18 mouse cellular contexts compared by ENCODE assay signal in the genomic region with DNA sequence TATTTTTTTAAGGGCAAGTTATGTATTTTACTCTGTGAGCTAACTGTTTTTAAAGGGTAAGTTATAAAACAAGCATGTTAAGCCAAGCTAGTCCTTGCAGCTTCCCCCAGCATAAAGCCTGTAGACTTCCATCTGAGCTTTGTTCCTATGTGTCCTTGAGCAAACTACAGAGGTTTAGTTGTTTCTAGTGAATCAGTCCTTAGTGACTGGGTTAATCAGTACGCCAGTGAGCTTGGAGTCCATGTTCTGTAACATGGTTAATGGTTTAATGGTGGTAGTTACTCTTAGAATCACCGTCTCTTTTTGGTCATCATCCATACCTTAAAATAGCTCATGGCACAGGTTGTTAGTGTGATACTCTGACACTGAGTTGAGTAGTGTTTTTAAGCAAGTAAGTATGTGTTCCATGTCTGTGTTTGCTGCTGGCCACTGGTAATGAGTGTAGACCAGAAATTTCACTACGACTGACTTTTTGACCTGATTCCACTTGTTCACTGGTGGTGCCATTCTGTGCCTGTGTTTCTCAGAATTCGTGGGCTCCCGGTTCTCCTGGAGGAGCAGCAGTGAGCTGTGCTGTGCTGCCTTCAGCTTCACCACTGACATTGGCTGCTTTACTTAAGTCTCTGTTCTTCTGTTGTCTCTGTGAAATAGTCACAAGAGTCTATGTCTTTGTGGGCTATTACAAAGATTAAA. TPM values are rescaled to one million over a fixed set of nuclear protein-coding genes. Genes with fewer than 3 reads are reported as not detected.
DNase-seq lines count a peak whose midpoint lies in the region; ATAC-seq and TF ChIP-seq lines count a peak whose summit lies in the region.
"Had no signal": no experiment of that assay in that cellular context is flagged by ENCODE, and none has a peak within 500 bp of the region (broad histone marks: within the 10 kb centered on the region; RNA-seq: fewer than 3 reads in every experiment).

No protein-coding gene starts in this region.

- H3K9ac ChIP-seq in heart, embryonic 15.5 days: no peak overlapping the region
- H3K9ac ChIP-seq in heart, embryonic 12.5 days: no peak overlapping the region
- no peak overlapping the region for H3K9ac ChIP-seq in liver, embryonic 15.5 days
- no peak overlapping the region for H3K9ac ChIP-seq in liver, postnatal 0 days (replicated peaks)
- H3K9ac ChIP-seq: embryonic facial prominence, embryonic 12.5 days; forebrain, embryonic 15.5 days; heart, embryonic 13.5 days; hindbrain, embryonic 14.5 days had no signal

- TF ChIP-seq CTCF in liver, postnatal 0 days (IDR thresholded peaks at IDR 0.05; ENCODE audit: low read depth): no peak

- no peak for TF ChIP-seq EP300 in liver, postnatal 0 days (IDR thresholded peaks at IDR 0.05; ENCODE audit: low read depth)

- H3K27me3 ChIP-seq in heart, embryonic 15.5 days: no peaks in the 10 kb centered on the region
- H3K27me3 ChIP-seq in heart, embryonic 12.5 days (replicated peaks): no peaks in the 10 kb centered on the region
- no peaks in the 10 kb centered on the region for H3K27me3 ChIP-seq in liver, embryonic 15.5 days
- H3K27me3 ChIP-seq in liver, postnatal 0 days (ENCODE audit: insufficient read depth, low read length): no peaks in the 10 kb centered on the region
- H3K27me3 ChIP-seq: embryonic facial prominence, embryonic 12.5 days; forebrain, embryonic 15.5 days; heart, embryonic 13.5 days had no signal

- DNase-seq in kidney, adult 8-10 months: peak; percentile 28 to 61
- DNase-seq in kidney, postnatal 25 days: no peak
- DNase-seq in liver: no peak
- DNase-seq in liver, postnatal 0 days: no peak
- no peak for DNase-seq in cerebellum, postnatal 10 days
- DNase-seq: adrenal gland, postnatal 10 days; cerebellum, adult 11 months; cerebellum, adult 8-10 months; cerebellum, postnatal 25 days; gastrocnemius, postnatal 10 days; heart, postnatal 10 days had no signal

- H3K4me1 ChIP-seq in heart, embryonic 15.5 days (replicated peaks): peaks cover 37% of the 10 kb centered on the region
- H3K4me1 ChIP-seq in heart, embryonic 12.5 days (replicated peaks): peaks cover 58% of the 10 kb centered on the region
- H3K4me1 ChIP-seq in liver, embryonic 15.5 days (replicated peaks): peaks cover 7% of the 10 kb centered on the region; the same call in 1 of the 2 replicates
- H3K4me1 ChIP-seq in liver, postnatal 0 days (ENCODE audit: insufficient read depth): peaks cover 27% of the 10 kb centered on the region
- H3K4me1 ChIP-seq: embryonic facial prominence, embryonic 12.5 days had no signal

- H3K36me3 ChIP-seq in heart, embryonic 15.5 days: no peaks in the 10 kb centered on the region
- 0 out of 2 replicates have a peak, but pooled peaks cover 4% of the 10 kb centered on the region for H3K36me3 ChIP-seq in heart, embryonic 12.5 days
- H3K36me3 ChIP-seq in liver, embryonic 15.5 days (replicated peaks): no peaks in the 10 kb centered on the region
- no peaks in the 10 kb centered on the region for H3K36me3 ChIP-seq in liver, postnatal 0 days (replicated peaks; ENCODE audit: insufficient read depth, low read length)
- H3K36me3 ChIP-seq: embryonic facial prominence, embryonic 12.5 days; forebrain, embryonic 15.5 days had no signal

- ATAC-seq in heart, embryonic 15.5 days (replicated peaks; ENCODE audit: insufficient number of reproducible peaks, insufficient read depth, low FRiP score, low read depth): no peak
- ATAC-seq in heart, embryonic 12.5 days (ENCODE audit: insufficient number of reproducible peaks, low FRiP score): no peak
- ATAC-seq in liver, embryonic 15.5 days (ENCODE audit: insufficient read depth): 0 out of 2 replicates have a peak, but pooled peaks have one; percentile 37
- ATAC-seq in liver, postnatal 0 days: peak; percentile 87
- ATAC-seq: forebrain, embryonic 15.5 days had no signal

- H3K9me3 ChIP-seq in heart, embryonic 15.5 days (replicated peaks): no peaks in the 10 kb centered on the region
- H3K9me3 ChIP-seq in heart, embryonic 12.5 days (replicated peaks): no peaks in the 10 kb centered on the region
- H3K9me3 ChIP-seq in liver, embryonic 15.5 days (replicated peaks): no peaks in the 10 kb centered on the region
- H3K9me3 ChIP-seq in liver, postnatal 0 days (ENCODE audit: low read length): no peaks in the 10 kb centered on the region
- H3K9me3 ChIP-seq: embryonic facial prominence, embryonic 12.5 days; forebrain, embryonic 15.5 days; heart, embryonic 13.5 days had no signal

- H3K4me2 ChIP-seq in heart, embryonic 15.5 days: no peak overlapping the region
- H3K4me2 ChIP-seq in heart, embryonic 12.5 days: no peak overlapping the region
- no peak overlapping the region for H3K4me2 ChIP-seq in liver, embryonic 15.5 days
- H3K4me2 ChIP-seq in liver, postnatal 0 days (ENCODE audit: low read depth, low read length): no peak overlapping the region
- H3K4me2 ChIP-seq: embryonic facial prominence, embryonic 12.5 days; forebrain, embryonic 15.5 days; heart, embryonic 13.5 days; hindbrain, embryonic 14.5 days had no signal

- no peak overlapping the region for H3K4me3 ChIP-seq in heart, embryonic 15.5 days
- no peak overlapping the region for H3K4me3 ChIP-seq in heart, embryonic 12.5 days
- no peak overlapping the region for H3K4me3 ChIP-seq in liver, embryonic 15.5 days (replicated peaks)
- no peak overlapping the region for H3K4me3 ChIP-seq in liver, postnatal 0 days (ENCODE audit: low read depth, low read length)
- H3K4me3 ChIP-seq: embryonic facial prominence, embryonic 12.5 days; forebrain, embryonic 15.5 days; heart, embryonic 13.5 days had no signal

- 73% methylated on average over 5 of the region's 5 CpGs for WGBS in heart, embryonic 15.5 days
- 78% methylated on average over 5 of the region's 5 CpGs for WGBS in heart, embryonic 12.5 days
- 61% methylated on average over 5 of the region's 5 CpGs for WGBS in liver, embryonic 15.5 days (ENCODE audit: insufficient replicate concordance)
- 52% methylated on average over 5 of the region's 5 CpGs for WGBS in liver, postnatal 0 days (ENCODE audit: insufficient replicate concordance)

- 0 out of 2 replicates have a peak overlapping the region, but pooled peaks have one; percentile 7 for H3K27ac ChIP-seq in heart, embryonic 15.5 days
- H3K27ac ChIP-seq in heart, embryonic 12.5 days (ENCODE audit: poor library complexity, severe bottlenecking): no peak overlapping the region
- 0 out of 2 replicates have a peak overlapping the region, but pooled peaks have one; percentile 24 for H3K27ac ChIP-seq in liver, embryonic 15.5 days (replicated peaks)
- peak overlapping the region; percentile 82 for H3K27ac ChIP-seq in liver, postnatal 0 days (ENCODE audit: low read depth)
- H3K27ac ChIP-seq: embryonic facial prominence, embryonic 12.5 days; forebrain, embryonic 15.5 days; heart, embryonic 13.5 days; hindbrain, embryonic 14.5 days had no signal

RNA-seq across cellular contexts. Expression of a gene that starts 18.9 kb away (rescaled TPM):
- polyA plus RNA-seq in heart, embryonic 15.5 days (2015; fragmentation: Nextera tagmentation; extraction: Ambion mirVana): 15.9 and 21.5 TPM in 2 replicates
- polyA plus RNA-seq in heart, embryonic 12.5 days (2016; fragmentation: Nextera tagmentation; extraction: Ambion mirVana): 20.0 and 20.9 TPM in 2 replicates
- 4.7 and 5.0 TPM in 2 replicates for polyA plus RNA-seq in liver, embryonic 15.5 days (2015; fragmentation: Nextera tagmentation; extraction: Ambion mirVana)
- 5.6 and 6.7 TPM in 2 replicates for polyA plus RNA-seq in liver, postnatal 0 days (2015; fragmentation: Nextera tagmentation; extraction: Ambion mirVana)

RNA-seq across cellular contexts. Expression of a gene that starts 51.4 kb away (rescaled TPM):
- 132 and 199 TPM in 2 replicates for polyA plus RNA-seq in heart, embryonic 15.5 days (2015; fragmentation: Nextera tagmentation; extraction: Ambion mirVana)
- 205 and 207 TPM in 2 replicates for polyA plus RNA-seq in heart, embryonic 12.5 days (2016; fragmentation: Nextera tagmentation; extraction: Ambion mirVana)
- polyA plus RNA-seq in liver, embryonic 15.5 days (2015; fragmentation: Nextera tagmentation; extraction: Ambion mirVana): 31.8 and 44.3 TPM in 2 replicates
- polyA plus RNA-seq in liver, postnatal 0 days (2015; fragmentation: Nextera tagmentation; extraction: Ambion mirVana): 58.6 and 61.7 TPM in 2 replicates

Comparison
In these comparisons a context has a peak if more than half of its experiments do, and no peak if none do; other contexts are left out.
1. DNase-seq: peak in kidney, adult 8-10 months (2 of 2); none in kidney, postnatal 25 days (0 of 2), liver (single experiment), liver, postnatal 0 days (single experiment) and cerebellum, postnatal 10 days (0 of 2).
2. ATAC-seq: peak in liver, embryonic 15.5 days (single experiment) and liver, postnatal 0 days (single experiment); none in heart, embryonic 15.5 days (single experiment) and heart, embryonic 12.5 days (single experiment).